Mouse (Mus musculus) heart, adult 2 months (tissue): Measurements from ENCODE around the gene Smarca2. TPM values are rescaled to one million over a fixed set of nuclear protein-coding genes. Genes with fewer than 3 reads are reported as not detected.
A peak's percentile ranks its signal among the peaks of the same experiment; 100 is the strongest.

Experiments
- DNase-seq, 2 experiments: peaks; one replicate each; pipeline ENCODE4 v3.0.0; 2021
- H3K27ac ChIP-seq: fragments of 200-600 bp; 2 replicates; pipeline ENCODE4 v1.8.1; 2022
- H3K27me3 ChIP-seq: fragments of 200-500 bp; 2 replicates; pipeline ENCODE4 v1.6.1; 2012; ENCODE audit warnings: mild to moderate bottlenecking, low read length, inconsistent platforms, mixed read lengths; ENCODE audit not compliant: control insufficient read depth, insufficient read depth
- H3K36me3 ChIP-seq: fragments of 200-500 bp; 2 replicates; pipeline ENCODE4 v1.6.1; 2012; ENCODE audit warnings: low read length, inconsistent platforms; ENCODE audit not compliant: control insufficient read depth, insufficient read depth
- H3K4me1 ChIP-seq: fragments of 200-500 bp; 2 replicates; pipeline ENCODE4 v1.6.1; 2011; ENCODE audit warnings: low read length; ENCODE audit not compliant: control insufficient read depth, insufficient read depth
- H3K4me3 ChIP-seq: fragments of 200-600 bp; 2 replicates; pipeline ENCODE4 v1.8.1; 2022
- H3K79me2 ChIP-seq: fragments of 200-500 bp; replicated peaks from 2 replicates; pipeline ENCODE4 v1.6.1; 2012; ENCODE audit warnings: mild to moderate bottlenecking, inconsistent platforms, low read length, moderate library complexity, mixed read lengths; ENCODE audit not compliant: control insufficient read depth, insufficient read depth
- H3K9ac ChIP-seq: fragments of 200-500 bp; 2 replicates; pipeline ENCODE4 v1.6.1; 2012; ENCODE audit warnings: low read depth, mild to moderate bottlenecking, control low read depth, inconsistent platforms, low read length, mixed read lengths
- CTCF ChIP-seq: fragments of 200-600 bp; IDR thresholded peaks from 2 replicates; pipeline ENCODE4 v1.8.1; 2022; ENCODE audit warnings: antibody characterized with exemption, mild to moderate bottlenecking, moderate library complexity
- EP300 ChIP-seq: fragments of 200-500 bp; IDR thresholded peaks from 2 replicates; pipeline ENCODE4 v1.6.1; 2011; ENCODE audit warnings: low read depth, low read length, control low read depth; ENCODE audit not compliant: insufficient read depth
- POLR2A ChIP-seq: fragments of 200-500 bp; IDR thresholded peaks from 2 replicates; pipeline ENCODE4 v1.6.1; 2011; ENCODE audit warnings: mild to moderate bottlenecking, low read depth, low read length, control low read depth; ENCODE audit not compliant: insufficient read depth
- WGBS: fragments of 180-500 bp; shearing (Covaris S2); methylation state at CpG from one replicate; pipeline ENCODE4 v1.1.7; 2018; 5-methylcytosine and 5-hydroxymethylcytosine counted together
- intact Hi-C: fragments of 180-260 bp; cut with DNase I; formaldehyde crosslinking; loops from one replicate; pipeline ENCODE4 v1.15.1; 2025
- polyA plus RNA-seq: library from polyadenylated mRNA; depleted of rRNA; stranded (reverse); fragments of >200 nt; gene quantifications from 2 replicates; pipeline ENCODE4 v1.2.3, GENCODE M21; 2012
- total RNA-seq, 2 experiments: library from RNA; stranded (reverse); gene quantifications; 2 replicates each; pipeline ENCODE4 v1.2.3; 2021

The Smarca2 gene
- total and polyA plus RNA-seq, 3 experiments: 24.3 to 72.1 (median 65.7) TPM

GRCm38 (mm10) chr19:26758620-26759019, 153.8 kb downstream of the Smarca2 start:
- Histone ChIP-seq H3K79me2 (no peaks in the 10 kb centered on the region), H3K4me1 (peaks cover 8% of the 10 kb centered on the region), H3K36me3 (no peaks in the 10 kb centered on the region), H3K27ac (peak overlapping the region; percentile 37), H3K9ac (no peak overlapping the region), H3K4me3 (no peak overlapping the region), H3K27me3 (no peaks in the 10 kb centered on the region)
- peak in 1 of 2 experiments; percentile 30 for DNase-seq
- TF ChIP-seq EP300 (no peak), CTCF (no peak), POLR2A (no peak)
- intact Hi-C loops: no loop called here
- WGBS: 31% methylated on average over 7 of the region's 7 CpGs

- 47% methylated on average over 13 of the region's 13 CpGs for WGBS
- no peak for DNase-seq
- Histone ChIP-seq H3K9ac (no peak overlapping the region), H3K27ac (0 out of 2 replicates have a peak overlapping the region, but pooled peaks have one; percentile 5), H3K27me3 (no peaks in the 10 kb centered on the region), H3K4me1 (peaks cover 8% of the 10 kb centered on the region), H3K36me3 (no peaks in the 10 kb centered on the region), H3K79me2 (no peaks in the 10 kb centered on the region), H3K4me3 (no peak overlapping the region)
- TF ChIP-seq EP300: no peak
- no peak for TF ChIP-seq CTCF
- TF ChIP-seq POLR2A: no peak
- intact Hi-C loops: no loop called here
Measured at GRCm38 (mm10) chr19:26759295-26759694, 154.4 kb downstream of the Smarca2 start.

- Histone ChIP-seq H3K27me3 (no peaks in the 10 kb centered on the region), H3K9ac (no peak overlapping the region), H3K4me1 (peaks cover 5% of the 10 kb centered on the region), H3K4me3 (no peak overlapping the region), H3K36me3 (no peaks in the 10 kb centered on the region), H3K27ac (no peak overlapping the region), H3K79me2 (no peaks in the 10 kb centered on the region)
- intact Hi-C loops: no loop called here
- DNase-seq: no peak
- TF ChIP-seq CTCF (no peak), EP300 (no peak), POLR2A (no peak)
Measured at GRCm38 (mm10) chr19:26761257-26761656, 156.4 kb downstream of the Smarca2 start.

DNA sequence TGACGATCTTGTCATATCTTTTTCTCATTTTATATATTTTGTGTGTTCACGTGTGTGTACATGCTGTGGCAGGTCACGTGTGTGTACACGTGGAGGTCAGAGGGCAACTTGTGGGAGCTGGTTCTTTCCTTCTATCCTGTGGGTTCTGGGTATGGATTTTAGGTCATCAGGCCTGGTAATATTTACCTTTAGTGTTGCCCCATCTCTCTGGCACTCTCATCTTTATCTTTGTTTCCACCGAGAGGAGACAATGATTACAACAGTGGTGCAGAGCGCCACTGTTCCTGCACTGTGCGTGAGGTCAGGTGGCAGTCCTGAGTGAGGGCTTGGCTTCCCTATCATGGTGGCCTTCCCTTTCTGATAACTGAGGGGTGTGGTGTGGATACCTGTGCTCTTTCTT, 160.6 kb downstream of the Smarca2 start:
- no peaks in the 10 kb centered on the region for H3K79me2 ChIP-seq
- 89% methylated on average over 7 of the region's 7 CpGs for WGBS
- H3K36me3 ChIP-seq: no peaks in the 10 kb centered on the region
- H3K4me3 ChIP-seq: no peak overlapping the region
- no peak overlapping the region for H3K27ac ChIP-seq
- no peak for DNase-seq
- H3K9ac ChIP-seq: no peak overlapping the region
- no peaks in the 10 kb centered on the region for H3K27me3 ChIP-seq
- intact Hi-C loops: no loop called here
- H3K4me1 ChIP-seq: no peaks in the 10 kb centered on the region
- TF ChIP-seq CTCF: no peak
- TF ChIP-seq EP300: no peak
- TF ChIP-seq POLR2A: no peak

DNA sequence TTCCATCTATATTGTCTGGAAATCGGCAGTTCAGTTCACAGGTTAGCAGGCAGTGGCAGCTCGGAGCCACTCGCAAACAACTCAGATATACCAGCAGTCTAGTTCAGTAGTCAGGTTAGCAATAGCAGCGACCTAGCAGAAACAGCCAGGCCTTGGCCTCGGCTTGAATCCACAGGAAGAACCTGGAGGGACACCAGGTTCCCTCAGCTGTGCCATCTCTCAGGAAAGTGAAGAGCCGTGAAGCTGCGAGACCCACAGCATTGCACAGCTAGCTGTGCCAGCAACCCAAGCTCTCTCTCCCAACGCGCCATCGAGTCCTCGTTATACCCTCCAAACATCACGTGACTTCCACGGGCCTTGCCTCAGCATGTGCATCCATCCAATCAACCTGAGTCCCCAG, 162.6 kb downstream of the Smarca2 start:
- no peak for TF ChIP-seq CTCF
- no peak for DNase-seq
- H3K27me3 ChIP-seq: no peaks in the 10 kb centered on the region
- H3K4me1 ChIP-seq: no peaks in the 10 kb centered on the region
- no peak overlapping the region for H3K9ac ChIP-seq
- intact Hi-C loops: no loop called here
- H3K4me3 ChIP-seq: no peak overlapping the region
- no peak overlapping the region for H3K27ac ChIP-seq
- H3K36me3 ChIP-seq: no peaks in the 10 kb centered on the region
- WGBS: 94% methylated on average over 13 of the region's 13 CpGs
- H3K79me2 ChIP-seq: no peaks in the 10 kb centered on the region

DNA sequence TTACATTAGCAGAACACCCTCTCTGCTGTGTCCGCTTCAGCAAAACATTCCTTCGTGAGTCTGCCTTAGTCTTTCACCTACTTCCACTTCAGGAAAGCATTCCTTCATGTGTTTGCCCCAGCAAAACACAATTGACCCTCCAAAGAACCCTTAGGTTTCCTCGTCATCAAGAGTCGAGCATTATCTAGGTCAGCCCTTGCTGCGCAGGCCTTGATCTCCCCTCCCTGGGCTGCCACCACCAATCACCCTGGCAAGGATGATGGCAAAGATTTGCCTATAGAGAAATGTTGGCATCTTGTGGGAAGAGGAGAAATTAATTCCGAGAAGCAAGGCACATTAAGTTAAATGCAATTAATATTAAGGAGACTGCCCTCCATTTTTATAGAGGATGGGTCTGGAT, 163.1 kb downstream of the Smarca2 start:
- no peak overlapping the region for H3K9ac ChIP-seq
- no peaks in the 10 kb centered on the region for H3K79me2 ChIP-seq
- no peaks in the 10 kb centered on the region for H3K27me3 ChIP-seq
- H3K27ac ChIP-seq: no peak overlapping the region
- H3K4me3 ChIP-seq: no peak overlapping the region
- no peaks in the 10 kb centered on the region for H3K4me1 ChIP-seq
- TF ChIP-seq CTCF: no peak
- no peak for TF ChIP-seq EP300
- TF ChIP-seq POLR2A: no peak
- no peak for DNase-seq
- no peaks in the 10 kb centered on the region for H3K36me3 ChIP-seq
- WGBS: 96% methylated on average over 6 of the region's 6 CpGs
- intact Hi-C loops: no loop called here
